In genomic region chr11:50376156-50376790, GRCm38 (mm10) we compare ENCODE assay signal across 9 mouse cellular contexts. TPM values are rescaled to one million over a fixed set of nuclear protein-coding genes. Genes with fewer than 3 reads are reported as not detected.
DNase-seq lines count a peak whose midpoint lies in the region; ATAC-seq and TF ChIP-seq lines count a peak whose summit lies in the region.
"Had no signal": no experiment of that assay in that cellular context is flagged by ENCODE, and none has a peak within 500 bp of the region (broad histone marks: within the 10 kb centered on the region; RNA-seq: fewer than 3 reads in every experiment).

No protein-coding gene starts in this region.

- 20% methylated on average over 10 of the region's 10 CpGs for WGBS in kidney, embryonic 16.5 days
- 25% methylated on average over 10 of the region's 10 CpGs for WGBS in embryonic facial prominence, embryonic 10.5 days
- 33% methylated on average over 10 of the region's 10 CpGs for WGBS in intestine, postnatal 0 days
- 31% methylated on average over 10 of the region's 10 CpGs for WGBS in neural tube, embryonic 14.5 days

- peaks cover 10% of the 10 kb centered on the region for H3K36me3 ChIP-seq in kidney, embryonic 16.5 days (ENCODE audit: insufficient read depth, low read length)
- peaks cover 29% of the 10 kb centered on the region for H3K36me3 ChIP-seq in embryonic facial prominence, embryonic 10.5 days (replicated peaks)
- peaks cover 5% of the 10 kb centered on the region; the same call in 1 of the 2 replicates for H3K36me3 ChIP-seq in intestine, postnatal 0 days (ENCODE audit: control insufficient read depth, insufficient read depth)
- H3K36me3 ChIP-seq in neural tube, embryonic 14.5 days (ENCODE audit: control insufficient read depth, insufficient read depth, low read length), result peaks cover 8% of the 10 kb centered on the region; the same call in 1 of the 2 replicates

- peaks cover 23% of the 10 kb centered on the region for H3K4me1 ChIP-seq in kidney, embryonic 16.5 days (ENCODE audit: insufficient read depth, low read length)
- H3K4me1 ChIP-seq in embryonic facial prominence, embryonic 10.5 days, result peaks cover 37% of the 10 kb centered on the region
- H3K4me1 ChIP-seq in intestine, postnatal 0 days (replicated peaks; ENCODE audit: control insufficient read depth, insufficient read depth, low read length), result 0 out of 2 replicates have a peak, but pooled peaks cover 1% of the 10 kb centered on the region
- peaks cover 19% of the 10 kb centered on the region for H3K4me1 ChIP-seq in neural tube, embryonic 14.5 days (ENCODE audit: control insufficient read depth, insufficient read depth, low read length)

- H3K4me2 ChIP-seq in kidney, embryonic 16.5 days (replicated peaks; ENCODE audit: low read depth, low read length), result peak overlapping the region; percentile 93
- H3K4me2 ChIP-seq in intestine, postnatal 0 days (replicated peaks; ENCODE audit: low read depth), result peak overlapping the region; percentile 91
- H3K4me2 ChIP-seq in neural tube, embryonic 14.5 days (ENCODE audit: low read depth, low read length), result peak overlapping the region; percentile 75

- no peaks in the 10 kb centered on the region for H3K27me3 ChIP-seq in kidney, embryonic 16.5 days (ENCODE audit: insufficient read depth, low read length)
- peaks cover 6% of the 10 kb centered on the region for H3K27me3 ChIP-seq in embryonic facial prominence, embryonic 10.5 days (replicated peaks; ENCODE audit: low read depth, poor library complexity, severe bottlenecking)
- no peaks in the 10 kb centered on the region for H3K27me3 ChIP-seq in intestine, postnatal 0 days (replicated peaks; ENCODE audit: control insufficient read depth, insufficient read depth, low read length)
- no peaks in the 10 kb centered on the region for H3K27me3 ChIP-seq in neural tube, embryonic 14.5 days (ENCODE audit: control insufficient read depth, insufficient read depth, low read length)

- peak overlapping the region; percentile 99 for H3K4me3 ChIP-seq in kidney, embryonic 16.5 days (ENCODE audit: low read length)
- peak overlapping the region; percentile 98 for H3K4me3 ChIP-seq in embryonic facial prominence, embryonic 10.5 days
- peak overlapping the region; percentile 78 for H3K4me3 ChIP-seq in intestine, postnatal 0 days (ENCODE audit: low read depth, low read length)
- peak overlapping the region; percentile 95 for H3K4me3 ChIP-seq in neural tube, embryonic 14.5 days (ENCODE audit: low read depth, low read length)

- no peak for ATAC-seq in kidney, embryonic 16.5 days (ENCODE audit: low FRiP score, low TSS enrichment)
- no peak for ATAC-seq in intestine, postnatal 0 days
- ATAC-seq in neural tube, embryonic 14.5 days (ENCODE audit: low read depth), result no peak

- DNase-seq in kidney, postnatal 10 days, result no peak
- no peak for DNase-seq in embryonic facial prominence, embryonic 10.5 days (ENCODE audit: low spot score)
- no peak for DNase-seq in urinary bladder, postnatal 36 days (ENCODE audit: low spot score in 2 of 2)
- DNase-seq in cerebellum, adult 18-20 months, result no peak
- DNase-seq in cerebellum, postnatal 14 days, result no peak
- DNase-seq: right cerebral cortex, adult 18-20 months had no signal

- no peak for TF ChIP-seq CTCF in intestine, postnatal 0 days (IDR thresholded peaks at IDR 0.05; ENCODE audit: low read depth)

- no peaks in the 10 kb centered on the region for H3K9me3 ChIP-seq in kidney, embryonic 16.5 days (ENCODE audit: low read length)
- no peaks in the 10 kb centered on the region for H3K9me3 ChIP-seq in embryonic facial prominence, embryonic 10.5 days
- H3K9me3 ChIP-seq in intestine, postnatal 0 days (ENCODE audit: control insufficient read depth), result no peaks in the 10 kb centered on the region
- H3K9me3 ChIP-seq in neural tube, embryonic 14.5 days (ENCODE audit: control insufficient read depth, low read length), result no peaks in the 10 kb centered on the region

- H3K27ac ChIP-seq in kidney, embryonic 16.5 days (ENCODE audit: low read length), result peak overlapping the region; percentile 99
- H3K27ac ChIP-seq in embryonic facial prominence, embryonic 10.5 days (replicated peaks), result peak overlapping the region; percentile 100
- H3K27ac ChIP-seq in intestine, postnatal 0 days (ENCODE audit: low read depth, low read length), result no peak overlapping the region
- peak overlapping the region; percentile 93 for H3K27ac ChIP-seq in neural tube, embryonic 14.5 days (ENCODE audit: low read depth, low read length)

- H3K9ac ChIP-seq in kidney, embryonic 16.5 days (replicated peaks; ENCODE audit: low read length), result peak overlapping the region; percentile 95
- peak overlapping the region; percentile 73; the same call in 1 of the 2 replicates for H3K9ac ChIP-seq in intestine, postnatal 0 days (ENCODE audit: low read depth, low read length)
- H3K9ac ChIP-seq in neural tube, embryonic 14.5 days (replicated peaks; ENCODE audit: low read depth, low read length), result peak overlapping the region; percentile 57

RNA-seq across cellular contexts. Expression of gene Hnrnph1, which starts 0.5 kb away (rescaled TPM):
- 500 and 509 TPM in 2 replicates for polyA plus RNA-seq in kidney, embryonic 16.5 days (2015; fragmentation: Nextera tagmentation; extraction: Ambion mirVana)
- polyA plus RNA-seq in embryonic facial prominence, embryonic 10.5 days (2016; fragmentation: Nextera tagmentation; extraction: Ambion mirVana), result 611 and 614 TPM in 2 replicates
- 111 and 112 TPM in 2 replicates for polyA plus RNA-seq in intestine, postnatal 0 days (2015; fragmentation: Nextera tagmentation; extraction: Ambion mirVana)
- 441 and 486 TPM in 2 replicates for polyA plus RNA-seq in neural tube, embryonic 14.5 days (2014; fragmentation: Nextera tagmentation; extraction: Ambion mirVana)

RNA-seq across cellular contexts. Expression of gene Cby3, which starts 22.0 kb away (rescaled TPM):
- 0.55 and 0.71 TPM in 2 replicates for polyA plus RNA-seq in kidney, embryonic 16.5 days (2015; fragmentation: Nextera tagmentation; extraction: Ambion mirVana)
- 0.52 TPM in 1 of 2 replicates, not detected in the other for polyA plus RNA-seq in embryonic facial prominence, embryonic 10.5 days (2016; fragmentation: Nextera tagmentation; extraction: Ambion mirVana)
- 0.17 and 0.30 TPM in 2 replicates for polyA plus RNA-seq in intestine, postnatal 0 days (2015; fragmentation: Nextera tagmentation; extraction: Ambion mirVana)
- 0.81 and 0.92 TPM in 2 replicates for polyA plus RNA-seq in neural tube, embryonic 14.5 days (2014; fragmentation: Nextera tagmentation; extraction: Ambion mirVana)

RNA-seq across cellular contexts. Expression of gene Canx, which starts 50.8 kb away (rescaled TPM):
- 393 and 397 TPM in 2 replicates for polyA plus RNA-seq in kidney, embryonic 16.5 days (2015; fragmentation: Nextera tagmentation; extraction: Ambion mirVana)
- 318 and 328 TPM in 2 replicates for polyA plus RNA-seq in embryonic facial prominence, embryonic 10.5 days (2016; fragmentation: Nextera tagmentation; extraction: Ambion mirVana)
- 181 and 187 TPM in 2 replicates for polyA plus RNA-seq in intestine, postnatal 0 days (2015; fragmentation: Nextera tagmentation; extraction: Ambion mirVana)
- polyA plus RNA-seq in neural tube, embryonic 14.5 days (2014; fragmentation: Nextera tagmentation; extraction: Ambion mirVana), result 205 and 227 TPM in 2 replicates

RNA-seq across cellular contexts. Expression of gene Rufy1, which starts 54.7 kb away (rescaled TPM):
- polyA plus RNA-seq in kidney, embryonic 16.5 days (2015; fragmentation: Nextera tagmentation; extraction: Ambion mirVana), result 27.4 and 27.5 TPM in 2 replicates
- 21.8 and 27.0 TPM in 2 replicates for polyA plus RNA-seq in embryonic facial prominence, embryonic 10.5 days (2016; fragmentation: Nextera tagmentation; extraction: Ambion mirVana)
- 19.1 and 21.1 TPM in 2 replicates for polyA plus RNA-seq in intestine, postnatal 0 days (2015; fragmentation: Nextera tagmentation; extraction: Ambion mirVana)
- 25.6 and 31.9 TPM in 2 replicates for polyA plus RNA-seq in neural tube, embryonic 14.5 days (2014; fragmentation: Nextera tagmentation; extraction: Ambion mirVana)
